Mouse (Mus musculus): Measurements from ENCODE around the gene Mlst8. TPM values are rescaled to one million over a fixed set of nuclear protein-coding genes. Genes with fewer than 3 reads are reported as not detected.
A peak's percentile ranks its signal among the peaks of the same experiment; 100 is the strongest.

Mlst8 gene
- polyA plus RNA-seq, 1 experiment from 2014 or later: 29.7 TPM

DNA sequence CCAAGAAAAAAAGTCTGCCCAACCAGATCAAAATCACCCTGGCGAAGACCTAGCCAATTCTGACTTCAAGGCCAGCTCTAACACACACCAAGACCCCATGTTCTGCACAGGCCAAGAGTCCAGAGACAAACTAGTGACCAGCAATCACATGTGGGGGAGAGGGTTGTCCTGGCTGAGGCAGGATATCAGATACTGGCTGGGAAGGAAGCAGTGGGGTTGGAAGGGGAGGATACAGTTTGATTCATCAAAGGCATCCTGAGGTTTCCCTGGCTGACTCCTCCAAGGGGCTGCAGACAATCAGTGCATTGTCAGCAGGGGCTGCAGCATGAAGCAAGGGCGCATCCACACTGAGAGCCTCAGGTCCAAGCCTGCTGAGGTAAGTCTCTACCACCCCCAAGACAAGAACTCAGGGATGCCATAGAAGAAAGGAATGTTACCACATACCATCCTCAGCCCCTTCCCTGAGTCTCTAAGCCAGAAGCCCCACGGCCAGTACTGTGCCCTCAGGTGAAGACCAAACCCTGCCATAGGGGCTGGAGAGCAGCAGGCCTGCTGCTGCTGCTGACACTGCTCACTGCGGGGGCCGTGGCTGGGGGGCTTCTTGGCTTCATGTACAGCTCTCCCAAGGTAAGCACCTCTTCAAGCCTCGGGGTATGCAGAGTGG lies 5.1 kb downstream of the Mlst8 start, which contains the start of gene Bricd5:
Gene Bricd5 (plus strand): TSS at position 273 of the 664 bp plus-strand sequence.
- Histone ChIP-seq H3K4me1 (ENCODE audit: control insufficient read depth, insufficient read depth, low read length) (peaks cover 20% of the 10 kb centered on the region), H3K9me3 (ENCODE audit: control insufficient read depth, low read length) (no peaks in the 10 kb centered on the region), H3K36me3 (ENCODE audit: control insufficient read depth, insufficient read depth, low read length) (peaks cover 14% of the 10 kb centered on the region), H3K4me2 (ENCODE audit: low read depth) (0 out of 2 replicates have a peak within 1 kb of the TSS, but pooled peaks have one; percentile 4), H3K27ac (ENCODE audit: low read depth, low read length) (no peak within 1 kb of the TSS), H3K27me3 (ENCODE audit: control insufficient read depth, insufficient read depth, low read length) (no peaks in the 10 kb centered on the region), H3K4me3 (ENCODE audit: low read depth, low read length) (0 out of 2 replicates have a peak within 1 kb of the TSS, but pooled peaks have one; percentile 8), H3K9ac (ENCODE audit: low read length) (no peak within 1 kb of the TSS)
- ATAC-seq (ENCODE audit: insufficient read depth, low FRiP score, low TSS enrichment): no peak
- DNase-seq (ENCODE audit: low spot score): no peak
- 87% methylated on average over 6 of the region's 6 CpGs for WGBS

DNA sequence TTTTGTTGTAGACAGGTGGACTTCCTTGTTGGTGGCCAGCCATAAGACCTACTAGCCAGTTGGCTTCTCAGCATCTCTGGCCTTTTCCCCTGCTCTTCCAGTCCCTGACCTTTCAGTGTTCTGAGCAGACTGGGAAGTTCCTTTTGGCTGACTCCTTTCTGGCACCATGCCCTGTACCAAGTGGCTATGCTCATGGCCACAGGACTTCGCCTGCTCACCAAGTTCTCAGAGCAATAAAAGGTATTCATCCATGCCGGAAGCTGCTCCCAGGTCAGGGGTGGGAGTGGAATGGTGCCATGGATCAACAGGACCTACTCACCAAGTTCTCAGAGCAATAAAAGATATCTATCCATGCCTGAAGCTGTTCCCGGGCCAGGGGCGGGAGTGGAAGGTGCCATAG lies 6.4 kb downstream of the Mlst8 start:
- H3K36me3 ChIP-seq (ENCODE audit: control insufficient read depth, insufficient read depth, low read length): peaks cover 14% of the 10 kb centered on the region
- H3K9me3 ChIP-seq (ENCODE audit: control insufficient read depth, low read length): no peaks in the 10 kb centered on the region
- H3K4me1 ChIP-seq (ENCODE audit: control insufficient read depth, insufficient read depth, low read length): peaks cover 16% of the 10 kb centered on the region
- H3K9ac ChIP-seq (ENCODE audit: low read length): no peak overlapping the region
- WGBS: 75% methylated on average over 4 of the region's 4 CpGs
- peak overlapping the region; percentile 98; the same call in 1 of the 2 replicates for H3K4me2 ChIP-seq (ENCODE audit: low read depth)
- no peak for DNase-seq (ENCODE audit: low spot score)
- H3K4me3 ChIP-seq (ENCODE audit: low read depth, low read length): 0 out of 2 replicates have a peak overlapping the region, but pooled peaks have one; percentile 78
- H3K27ac ChIP-seq (ENCODE audit: low read depth, low read length): no peak overlapping the region
- H3K27me3 ChIP-seq (ENCODE audit: control insufficient read depth, insufficient read depth, low read length): no peaks in the 10 kb centered on the region
- no peak for ATAC-seq (ENCODE audit: insufficient read depth, low FRiP score, low TSS enrichment)

DNA sequence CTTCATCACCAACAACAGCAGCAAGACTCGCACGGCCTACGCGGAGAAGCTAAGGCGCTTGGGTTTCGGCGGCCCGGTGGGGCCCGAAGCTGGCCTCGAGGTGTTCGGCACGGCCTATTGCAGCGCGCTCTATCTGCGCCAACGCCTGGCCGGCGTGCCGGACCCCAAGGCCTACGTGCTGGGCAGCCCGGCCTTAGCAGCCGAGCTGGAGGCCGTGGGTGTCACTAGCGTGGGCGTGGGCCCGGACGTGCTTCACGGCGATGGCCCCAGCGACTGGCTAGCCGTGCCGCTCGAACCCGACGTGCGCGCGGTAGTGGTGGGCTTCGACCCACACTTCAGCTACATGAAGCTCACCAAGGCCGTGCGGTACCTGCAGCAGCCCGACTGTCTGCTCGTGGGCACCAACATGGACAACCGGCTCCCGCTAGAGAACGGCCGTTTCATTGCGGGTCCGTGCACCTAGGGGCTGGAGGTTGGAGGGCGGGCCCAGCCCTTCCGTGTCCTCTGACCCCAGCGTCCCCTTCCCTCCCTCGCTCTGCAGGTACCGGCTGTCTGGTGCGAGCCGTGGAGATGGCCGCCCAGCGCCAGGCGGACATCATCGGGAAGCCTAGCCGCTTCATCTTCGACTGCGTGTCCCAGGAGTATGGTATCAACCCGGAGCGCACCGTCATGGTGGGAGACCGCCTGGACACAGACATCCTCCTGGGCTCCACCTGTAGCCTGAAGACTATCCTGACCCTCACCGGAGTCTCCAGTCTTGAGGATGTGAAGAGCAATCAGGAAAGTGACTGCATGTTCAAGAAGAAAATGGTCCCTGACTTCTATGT lies 8.0 kb downstream of the Mlst8 start:
- DNase-seq (ENCODE audit: low spot score) (no peak), ATAC-seq (ENCODE audit: insufficient read depth, low FRiP score, low TSS enrichment) (no peak)
- under 1% methylated on average over 68 of the region's 68 CpGs for WGBS
- H3K27ac ChIP-seq (ENCODE audit: low read depth, low read length): peak overlapping the region; percentile 47
- H3K4me2 ChIP-seq (ENCODE audit: low read depth): peak overlapping the region; percentile 98
- H3K9me3 ChIP-seq (ENCODE audit: control insufficient read depth, low read length): no peaks in the 10 kb centered on the region
- H3K9ac ChIP-seq (ENCODE audit: low read length): peak overlapping the region; percentile 85
- H3K4me1 ChIP-seq (ENCODE audit: control insufficient read depth, insufficient read depth, low read length): peaks cover 16% of the 10 kb centered on the region
- peaks cover 7% of the 10 kb centered on the region for H3K36me3 ChIP-seq (ENCODE audit: control insufficient read depth, insufficient read depth, low read length)
- no peaks in the 10 kb centered on the region for H3K27me3 ChIP-seq (ENCODE audit: control insufficient read depth, insufficient read depth, low read length)
- H3K4me3 ChIP-seq (ENCODE audit: low read depth, low read length): peak overlapping the region; percentile 78

DNA sequence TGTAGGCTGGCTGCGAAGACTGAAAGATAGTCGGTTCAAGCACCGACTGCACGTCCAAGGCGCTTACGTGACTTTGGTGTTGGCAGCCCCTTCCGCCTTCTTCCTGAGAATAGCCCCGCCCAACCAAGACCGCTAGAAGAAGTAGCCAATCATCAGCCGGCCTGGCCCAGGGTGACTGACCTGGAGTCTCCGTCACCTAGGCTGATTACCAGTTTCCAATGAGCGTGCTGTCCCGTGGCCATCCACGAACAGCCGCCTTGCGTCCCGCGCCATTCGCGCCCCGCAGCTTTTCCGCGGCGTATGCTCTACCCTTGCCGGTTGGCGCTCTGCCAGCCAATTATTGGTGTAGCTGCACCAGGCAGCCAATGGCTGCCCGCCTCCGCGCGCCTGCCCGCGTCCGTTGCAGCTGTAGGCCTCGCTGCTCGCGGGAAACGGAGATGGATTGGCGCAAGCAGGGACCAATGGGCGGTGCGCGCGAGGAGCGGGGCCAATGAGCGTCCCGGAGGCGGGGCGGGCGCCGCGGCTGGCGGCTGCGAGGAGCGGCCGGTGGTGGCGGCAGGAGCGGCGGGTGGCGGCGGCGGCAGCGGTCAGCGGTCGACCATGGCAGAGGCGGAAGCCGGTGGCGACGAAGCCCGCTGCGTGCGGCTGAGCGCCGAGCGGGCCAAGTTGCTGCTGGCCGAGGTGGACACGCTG lies 8.8 kb downstream of the Mlst8 start, which contains the start of the genes E4f1 and Pgp:
Gene E4f1 (minus strand): TSS at position 404 of the 693 bp plus-strand sequence.
Gene Pgp (plus strand): TSS at position 483 of the 693 bp plus-strand sequence.
- WGBS: under 1% methylated on average over 71 of the region's 75 CpGs
- Histone ChIP-seq H3K9me3 (ENCODE audit: control insufficient read depth, low read length) (no peaks in the 10 kb centered on the region), H3K9ac (ENCODE audit: low read length) (peak within 1 kb of the TSS; percentile 85), H3K27ac (ENCODE audit: low read depth, low read length) (peak within 1 kb of the TSS; percentile 61), H3K36me3 (ENCODE audit: control insufficient read depth, insufficient read depth, low read length) (peaks cover 4% of the 10 kb centered on the region; the same call in 1 of the 2 replicates), H3K4me2 (ENCODE audit: low read depth) (peak within 1 kb of the TSS; percentile 98), H3K27me3 (ENCODE audit: control insufficient read depth, insufficient read depth, low read length) (no peaks in the 10 kb centered on the region), H3K4me1 (ENCODE audit: control insufficient read depth, insufficient read depth, low read length) (peaks cover 16% of the 10 kb centered on the region), H3K4me3 (ENCODE audit: low read depth, low read length) (peak within 1 kb of the TSS; percentile 78)
- peak; percentile 99 for DNase-seq (ENCODE audit: low spot score)
- peak; percentile 97 for ATAC-seq (ENCODE audit: insufficient read depth, low FRiP score, low TSS enrichment)

DNA sequence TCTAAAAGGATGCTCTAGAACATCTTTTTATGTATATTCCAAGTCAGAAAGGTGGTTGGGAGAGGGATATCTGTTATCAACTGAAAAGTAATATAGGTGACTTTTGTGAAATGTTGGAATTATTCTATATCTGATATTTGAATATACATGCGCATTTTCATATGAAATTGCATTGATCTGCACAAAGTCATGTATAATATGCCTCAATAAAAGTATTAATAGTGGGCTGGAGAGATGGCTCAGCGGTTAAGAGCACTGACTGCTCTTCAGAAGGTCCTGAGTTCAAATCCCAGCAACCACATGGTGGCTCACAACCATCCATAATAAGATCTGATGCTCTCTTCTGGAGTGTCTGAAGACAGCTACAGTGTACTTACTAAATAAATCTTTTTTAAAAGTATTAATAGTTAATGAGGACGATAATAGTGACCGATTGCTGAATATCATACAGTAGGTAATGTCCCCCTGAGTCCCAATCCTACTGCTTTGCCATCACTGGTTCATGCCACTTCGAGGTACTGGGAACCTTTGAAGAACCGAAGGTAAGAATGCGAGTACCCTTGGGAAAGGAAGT lies 9.5 kb downstream of the Mlst8 start:
- WGBS: 17% methylated on average over 7 of the region's 7 CpGs
- H3K36me3 ChIP-seq (ENCODE audit: control insufficient read depth, insufficient read depth, low read length): peaks cover 2% of the 10 kb centered on the region; the same call in 1 of the 2 replicates
- ATAC-seq (ENCODE audit: insufficient read depth, low FRiP score, low TSS enrichment): no peak; the same call in 1 of the 2 replicates
- DNase-seq (ENCODE audit: low spot score): no peak
- peaks cover 16% of the 10 kb centered on the region for H3K4me1 ChIP-seq (ENCODE audit: control insufficient read depth, insufficient read depth, low read length)
- H3K27me3 ChIP-seq (ENCODE audit: control insufficient read depth, insufficient read depth, low read length): no peaks in the 10 kb centered on the region
- H3K4me2 ChIP-seq (ENCODE audit: low read depth): peak overlapping the region; percentile 98
- H3K9ac ChIP-seq (ENCODE audit: low read length): peak overlapping the region; percentile 85
- no peaks in the 10 kb centered on the region for H3K9me3 ChIP-seq (ENCODE audit: control insufficient read depth, low read length)
- H3K27ac ChIP-seq (ENCODE audit: low read depth, low read length): peak overlapping the region; percentile 61
- peak overlapping the region; percentile 78 for H3K4me3 ChIP-seq (ENCODE audit: low read depth, low read length)

DNA sequence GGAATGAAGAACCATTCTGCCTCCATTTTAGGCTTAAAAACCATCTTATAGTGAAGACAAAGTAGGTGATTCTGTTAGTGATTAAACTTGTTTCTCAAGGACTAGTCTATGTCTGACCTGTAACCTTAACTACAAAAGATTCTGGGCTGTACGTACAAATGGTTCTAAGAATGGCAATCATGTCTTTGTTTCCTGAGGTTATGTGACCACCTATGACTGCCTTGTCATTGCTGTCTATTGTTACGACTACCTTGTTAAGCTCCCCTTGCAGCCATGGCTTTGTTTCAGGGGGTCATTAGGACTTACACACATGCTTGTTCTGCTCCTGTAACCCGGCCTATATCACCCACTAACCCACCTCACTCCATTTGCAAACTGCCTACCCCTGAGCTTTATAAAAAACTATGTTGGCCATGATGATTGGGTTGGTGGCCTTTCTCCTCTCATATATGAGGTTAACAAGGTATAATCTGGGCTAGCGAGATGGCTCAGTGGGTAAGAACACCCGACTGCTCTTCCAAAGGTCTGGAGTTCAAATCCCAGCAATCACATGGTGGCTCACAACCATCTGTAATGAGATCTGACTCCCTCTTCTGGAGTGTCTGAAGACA lies 10.1 kb downstream of the Mlst8 start:
- no peak for DNase-seq (ENCODE audit: low spot score)
- Histone ChIP-seq H3K4me3 (ENCODE audit: low read depth, low read length) (no peak overlapping the region), H3K9me3 (ENCODE audit: control insufficient read depth, low read length) (no peaks in the 10 kb centered on the region), H3K27ac (ENCODE audit: low read depth, low read length) (no peak overlapping the region), H3K9ac (ENCODE audit: low read length) (no peak overlapping the region), H3K4me2 (ENCODE audit: low read depth) (no peak overlapping the region), H3K27me3 (ENCODE audit: control insufficient read depth, insufficient read depth, low read length) (no peaks in the 10 kb centered on the region), H3K36me3 (ENCODE audit: control insufficient read depth, insufficient read depth, low read length) (no peaks in the 10 kb centered on the region), H3K4me1 (ENCODE audit: control insufficient read depth, insufficient read depth, low read length) (peaks cover 16% of the 10 kb centered on the region)
- no peak for ATAC-seq (ENCODE audit: insufficient read depth, low FRiP score, low TSS enrichment)
- 84% methylated on average over 5 of the region's 5 CpGs for WGBS

DNA sequence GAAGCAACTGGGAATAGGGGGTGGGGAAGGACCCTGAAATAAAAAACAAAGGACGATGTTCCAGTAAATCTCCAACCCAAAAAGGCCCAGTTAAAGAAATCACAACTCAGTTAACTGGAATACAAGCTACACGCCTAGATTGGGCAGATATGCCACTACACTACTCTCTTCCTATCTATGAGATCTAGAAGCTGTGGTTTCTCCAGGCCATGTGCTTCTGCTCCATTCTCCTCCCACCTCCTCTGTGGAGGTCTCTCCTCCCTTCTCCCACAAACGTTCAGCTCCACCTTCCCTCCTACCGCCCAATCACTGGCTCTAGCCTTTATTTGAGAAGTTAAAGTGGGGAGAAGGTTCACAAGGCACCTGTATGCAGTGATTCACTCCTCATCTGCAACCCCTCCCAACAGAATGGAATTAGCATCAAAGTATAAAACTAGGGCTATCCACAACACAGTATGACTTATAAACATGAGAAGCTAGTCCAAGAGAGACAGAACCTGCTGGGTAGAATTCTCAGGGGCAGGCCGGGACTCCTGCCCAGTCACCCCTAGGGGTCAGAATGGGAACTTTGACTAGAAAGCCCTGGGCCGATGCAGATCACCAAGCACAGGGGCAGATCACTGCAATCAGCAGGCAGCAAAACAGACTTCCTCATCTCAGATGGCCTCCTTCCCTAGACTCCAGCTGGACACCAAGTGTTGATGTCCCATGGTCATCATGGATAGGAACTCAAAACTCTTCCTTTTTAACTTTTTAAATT lies 15.3 kb downstream of the Mlst8 start:
- no peaks in the 10 kb centered on the region for H3K4me1 ChIP-seq (ENCODE audit: control insufficient read depth, insufficient read depth, low read length)
- H3K36me3 ChIP-seq (ENCODE audit: control insufficient read depth, insufficient read depth, low read length): no peaks in the 10 kb centered on the region
- WGBS: 63% methylated on average over 6 of the region's 6 CpGs
- H3K27ac ChIP-seq (ENCODE audit: low read depth, low read length): no peak overlapping the region
- ATAC-seq (ENCODE audit: insufficient read depth, low FRiP score, low TSS enrichment) (no peak), DNase-seq (ENCODE audit: low spot score) (no peak)
- no peak overlapping the region for H3K4me2 ChIP-seq (ENCODE audit: low read depth)
- no peaks in the 10 kb centered on the region for H3K9me3 ChIP-seq (ENCODE audit: control insufficient read depth, low read length)
- H3K27me3 ChIP-seq (ENCODE audit: control insufficient read depth, insufficient read depth, low read length): no peaks in the 10 kb centered on the region
- no peak overlapping the region for H3K9ac ChIP-seq (ENCODE audit: low read length)
- H3K4me3 ChIP-seq (ENCODE audit: low read depth, low read length): no peak overlapping the region
